12 mouse cellular contexts compared by ENCODE assay signal in the genomic region with DNA sequence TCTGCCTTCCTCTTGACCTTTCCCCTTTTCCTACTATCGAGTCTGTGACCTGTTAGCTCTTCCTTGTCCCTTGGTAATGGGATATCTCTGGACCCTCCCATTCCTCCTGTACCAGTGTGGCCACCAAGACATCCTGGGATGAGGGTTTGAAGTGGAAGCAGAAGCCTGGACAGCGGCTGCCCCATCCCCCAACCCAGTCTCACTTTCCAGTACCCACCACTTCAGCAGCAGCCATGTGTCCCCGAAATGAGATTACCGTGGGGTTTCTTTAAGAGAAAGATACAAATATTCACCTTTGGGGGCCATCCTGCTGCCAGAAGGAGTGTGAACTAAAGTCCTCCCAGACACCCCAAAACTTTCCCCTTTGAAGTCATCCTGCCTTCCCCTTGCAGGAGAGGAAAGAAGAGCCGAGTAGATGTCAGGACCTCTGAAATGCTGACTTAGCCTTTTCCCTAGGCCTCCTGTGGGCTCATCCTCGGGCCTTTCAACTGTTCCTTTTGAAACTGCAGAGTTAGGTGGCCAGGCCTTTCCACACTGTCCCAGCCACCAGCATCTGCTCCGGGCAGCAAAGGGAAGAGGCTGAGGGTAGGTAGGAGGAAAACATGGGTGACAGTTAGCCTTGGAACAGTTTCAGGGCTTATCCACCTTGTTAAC. TPM values are rescaled to one million over a fixed set of nuclear protein-coding genes. Genes with fewer than 3 reads are reported as not detected.
DNase-seq lines count a peak whose midpoint lies in the region; ATAC-seq and TF ChIP-seq lines count a peak whose summit lies in the region.
"Had no signal": no experiment of that assay in that cellular context is flagged by ENCODE, and none has a peak within 500 bp of the region (broad histone marks: within the 10 kb centered on the region; RNA-seq: fewer than 3 reads in every experiment).

No protein-coding gene starts in this region.

- no peak overlapping the region for H3K4me2 ChIP-seq in forebrain, postnatal 0 days (ENCODE audit: low read depth)
- no peak overlapping the region for H3K4me2 ChIP-seq in limb, embryonic 12.5 days
- H3K4me2 ChIP-seq: embryonic facial prominence, embryonic 15.5 days; kidney, embryonic 15.5 days; liver, embryonic 15.5 days had no signal

- 3% methylated on average over 7 of the region's 7 CpGs for WGBS in forebrain, embryonic 10.5 days
- 36% methylated on average over 7 of the region's 7 CpGs for WGBS in forebrain, postnatal 0 days
- WGBS in limb, embryonic 12.5 days = 14% methylated on average over 7 of the region's 7 CpGs

- TF ChIP-seq CTCF in forebrain, postnatal 0 days (IDR thresholded peaks at IDR 0.05; ENCODE audit: low read depth) = no peak

- H3K9ac ChIP-seq in forebrain, postnatal 0 days = no peak overlapping the region
- 0 out of 2 replicates have a peak overlapping the region, but pooled peaks have one; percentile 31 for H3K9ac ChIP-seq in limb, embryonic 12.5 days (replicated peaks)
- H3K9ac ChIP-seq: embryonic facial prominence, embryonic 15.5 days; kidney, embryonic 15.5 days; liver, embryonic 15.5 days had no signal

- H3K4me1 ChIP-seq in forebrain, embryonic 10.5 days = peaks cover 74% of the 10 kb centered on the region
- no peaks in the 10 kb centered on the region for H3K4me1 ChIP-seq in forebrain, postnatal 0 days (ENCODE audit: insufficient read depth)
- peaks cover 39% of the 10 kb centered on the region for H3K4me1 ChIP-seq in limb, embryonic 12.5 days (replicated peaks)
- H3K4me1 ChIP-seq: embryonic facial prominence, embryonic 15.5 days had no signal

- peaks cover 56% of the 10 kb centered on the region for H3K27me3 ChIP-seq in forebrain, embryonic 10.5 days (ENCODE audit: poor library complexity, severe bottlenecking)
- peaks cover 49% of the 10 kb centered on the region for H3K27me3 ChIP-seq in forebrain, postnatal 0 days (ENCODE audit: insufficient read depth, low read length)
- H3K27me3 ChIP-seq in limb, embryonic 12.5 days = peaks cover 62% of the 10 kb centered on the region

- H3K4me3 ChIP-seq in forebrain, embryonic 10.5 days = peak overlapping the region; percentile 22; the same call in 1 of the 2 replicates
- no peak overlapping the region for H3K4me3 ChIP-seq in forebrain, postnatal 0 days (ENCODE audit: low read depth, low read length)
- no peak overlapping the region for H3K4me3 ChIP-seq in limb, embryonic 12.5 days (replicated peaks)
- H3K4me3 ChIP-seq: embryonic facial prominence, embryonic 15.5 days; kidney, embryonic 15.5 days; liver, embryonic 15.5 days had no signal

- ATAC-seq in forebrain, postnatal 0 days = no peak
- ATAC-seq in limb, embryonic 12.5 days (ENCODE audit: insufficient number of reproducible peaks, insufficient read depth, low FRiP score, low TSS enrichment, low read depth) = no peak

- peak overlapping the region; percentile 81 for H3K27ac ChIP-seq in forebrain, embryonic 10.5 days
- no peak overlapping the region for H3K27ac ChIP-seq in forebrain, postnatal 0 days (ENCODE audit: low read depth, low read length)
- no peak overlapping the region for H3K27ac ChIP-seq in limb, embryonic 12.5 days
- H3K27ac ChIP-seq: embryonic facial prominence, embryonic 15.5 days; kidney, embryonic 15.5 days; liver, embryonic 15.5 days had no signal

- peak; percentile 41 for DNase-seq in forebrain, embryonic 10.5 days (ENCODE audit: extremely low spot score, low spot score)
- no peak for DNase-seq in forebrain, postnatal 0 days
- DNase-seq in embryo, embryonic 9.5 days (ENCODE audit: extremely low spot score) = peak; percentile 58
- DNase-seq in retina, embryonic 14.5 days (ENCODE audit: low spot score) = peak; percentile 37
- DNase-seq in lung, postnatal 14 days = no peak
- no peak for DNase-seq in kidney, postnatal 25 days
- DNase-seq in frontal cortex, postnatal 10 days (ENCODE audit: low spot score in 2 of 2) = no peak
- DNase-seq: thymus, postnatal 25 days had no signal

- no peaks in the 10 kb centered on the region for H3K9me3 ChIP-seq in forebrain, embryonic 10.5 days
- no peaks in the 10 kb centered on the region for H3K9me3 ChIP-seq in forebrain, postnatal 0 days (ENCODE audit: low read length)
- no peaks in the 10 kb centered on the region for H3K9me3 ChIP-seq in limb, embryonic 12.5 days
- H3K9me3 ChIP-seq: embryonic facial prominence, embryonic 15.5 days; kidney, embryonic 15.5 days; liver, embryonic 15.5 days had no signal

- H3K36me3 ChIP-seq in forebrain, embryonic 10.5 days (replicated peaks) = no peaks in the 10 kb centered on the region
- H3K36me3 ChIP-seq in forebrain, postnatal 0 days (ENCODE audit: insufficient read depth) = no peaks in the 10 kb centered on the region
- H3K36me3 ChIP-seq in limb, embryonic 12.5 days = no peaks in the 10 kb centered on the region
- H3K36me3 ChIP-seq: embryonic facial prominence, embryonic 15.5 days; kidney, embryonic 15.5 days; liver, embryonic 15.5 days had no signal

RNA-seq across cellular contexts. Expression of gene Clybl, which starts 44.1 kb away (rescaled TPM):
- polyA plus RNA-seq in forebrain, embryonic 10.5 days (2016; fragmentation: Nextera tagmentation; extraction: Ambion mirVana) = 29.1 and 35.3 TPM in 2 replicates
- 10.6 TPM in 2 replicates for total RNA-seq in forebrain, postnatal 0 days (2014; rRNA removed)
- polyA plus RNA-seq in forebrain, postnatal 0 days (2015; fragmentation: Nextera tagmentation; extraction: Ambion mirVana) = 15.8 and 21.0 TPM in 2 replicates
- polyA plus RNA-seq in limb, embryonic 12.5 days (2016; fragmentation: Nextera tagmentation; extraction: Ambion mirVana) = 16.8 and 17.5 TPM in 2 replicates

Comparison
In these comparisons a context has a peak if more than half of its experiments do, and no peak if none do; other contexts are left out.
1. DNase-seq: peak in forebrain, embryonic 10.5 days (single experiment), embryo, embryonic 9.5 days (single experiment) and retina, embryonic 14.5 days (single experiment); none in forebrain, postnatal 0 days (single experiment), lung, postnatal 14 days (single experiment), kidney, postnatal 25 days (0 of 2) and frontal cortex, postnatal 10 days (0 of 2).